Mouse (Mus musculus) MN1 (cell line): ENCODE results near the gene 4921504E06Rik.

Experiments used
- DNase-seq: peaks from one replicate; pipeline ENCODE4 v3.0.0-alpha.2; 2016; ENCODE audit warnings: low spot score

4921504E06Rik gene

GRCm38 (mm10) chr2:19419686-19420345, 133.9 kb downstream of the 4921504E06Rik start:
- peak; percentile 29 for DNase-seq

GRCm38 (mm10) chr2:19416066-19416465, 137.6 kb downstream of the 4921504E06Rik start:
- no peak for DNase-seq

GRCm38 (mm10) chr2:19415063-19415521, 138.6 kb downstream of the 4921504E06Rik start:
- DNase-seq: peak; percentile 75

- peak; percentile 13 for DNase-seq
Observed at GRCm38 (mm10) chr2:19414222-19414965, 139.3 kb downstream of the 4921504E06Rik start.
